Mouse (Mus musculus) megakaryocyte, adult 5-6 weeks (primary cell): ENCODE data around the gene Gtpbp3. TPM values are rescaled to one million over a fixed set of nuclear protein-coding genes. Genes with fewer than 3 reads are reported as not detected.
"Not testable (repeated sequence)": the region's sequence is repeated elsewhere in the genome, so short reads cannot be mapped to it uniquely, and the experiment has no call there.

ENCODE experiments used
- ATAC-seq: 2 replicates; pipeline ENCODE4 v1.8.0; 2016; ENCODE audit warnings: mild to moderate bottlenecking, inconsistent platforms; ENCODE audit not compliant: poor library complexity, severe bottlenecking
- total RNA-seq, 2 experiments: library from RNA; stranded (forward) in 1 of 2; stranded (reverse) in 1 of 2; fragments of 153-499, 151-499 nt in 1 of 2; fragments of 221-1000, 200-1000 nt in 1 of 2; gene quantifications; 2 replicates each; pipeline versions ENCODE4 v1.2.3 to v1.2.4; 2015 to 2017

The Gtpbp3 gene
- total RNA-seq, 2 experiments from 2014 or later = 3.7 to 12.1 TPM

DNA sequence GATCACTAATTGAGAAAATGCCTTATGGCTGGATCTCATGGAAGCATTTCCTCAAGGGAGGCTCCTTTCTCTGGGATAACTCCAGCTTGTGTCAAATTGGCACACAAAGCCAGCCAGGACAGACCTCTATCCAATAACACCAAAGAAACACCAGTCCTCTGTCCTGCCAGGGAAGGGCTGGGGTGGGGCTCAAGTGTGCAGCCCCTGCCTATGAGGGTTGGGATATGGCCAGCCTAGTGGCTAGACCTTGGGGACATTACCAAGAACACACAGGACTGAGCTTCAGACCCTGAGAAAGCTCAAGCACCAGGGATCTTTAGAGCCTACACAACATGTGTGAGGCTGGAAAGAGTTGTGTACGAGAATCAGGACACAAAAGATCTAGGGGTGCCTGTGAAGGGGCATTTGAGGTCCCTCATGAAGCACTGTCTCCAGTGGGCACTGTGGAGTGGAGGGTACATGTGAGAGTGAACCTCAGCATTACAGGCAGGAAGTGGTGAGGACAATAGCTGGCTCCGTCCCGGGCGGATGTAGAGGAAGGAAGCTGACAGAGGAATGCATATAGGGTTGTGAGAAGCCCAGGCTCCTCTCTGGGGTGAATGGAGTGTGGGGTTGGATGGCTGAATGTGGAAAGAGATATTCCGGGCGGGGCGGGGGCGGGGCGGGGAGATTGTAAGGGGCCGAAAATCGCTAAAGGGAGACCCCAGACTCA, 40.6 kb downstream of the Gtpbp3 start:
- ATAC-seq = peak; percentile 80

DNA sequence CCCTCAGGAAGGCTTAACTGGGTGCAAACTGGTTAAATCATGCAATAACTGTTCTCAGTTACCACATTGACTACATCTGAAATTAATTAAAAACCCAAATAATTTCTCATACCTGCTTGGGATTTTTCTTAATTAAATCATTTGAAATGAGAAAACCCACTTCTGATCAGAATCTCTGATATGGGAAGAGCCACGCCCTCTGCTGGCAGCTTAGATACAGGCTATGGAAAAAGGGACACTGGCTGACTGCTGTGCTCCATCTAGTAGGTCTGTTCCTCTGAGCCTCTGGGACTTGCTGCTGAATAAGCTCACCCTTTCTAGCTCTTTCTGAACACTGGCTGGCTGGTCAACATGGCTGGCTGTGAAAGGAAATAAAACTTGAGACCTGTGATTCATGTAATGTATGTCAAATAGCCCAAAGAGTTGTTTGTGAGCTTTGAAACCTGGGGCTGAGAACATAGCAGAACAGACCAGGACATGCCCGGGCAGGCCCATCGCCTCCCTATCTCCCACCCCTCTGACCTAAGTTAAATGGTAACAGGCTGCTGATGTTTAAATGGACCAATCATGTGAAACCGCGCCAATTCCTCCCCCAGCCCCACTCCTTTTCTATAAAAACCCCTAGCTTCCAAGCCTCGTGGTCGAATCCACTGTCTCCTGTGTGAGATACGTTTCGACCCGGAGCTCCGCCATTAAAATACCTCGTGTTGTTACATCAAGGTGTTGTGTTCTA, 43.0 kb downstream of the Gtpbp3 start:
- ATAC-seq = not testable (repeated sequence)

DNA sequence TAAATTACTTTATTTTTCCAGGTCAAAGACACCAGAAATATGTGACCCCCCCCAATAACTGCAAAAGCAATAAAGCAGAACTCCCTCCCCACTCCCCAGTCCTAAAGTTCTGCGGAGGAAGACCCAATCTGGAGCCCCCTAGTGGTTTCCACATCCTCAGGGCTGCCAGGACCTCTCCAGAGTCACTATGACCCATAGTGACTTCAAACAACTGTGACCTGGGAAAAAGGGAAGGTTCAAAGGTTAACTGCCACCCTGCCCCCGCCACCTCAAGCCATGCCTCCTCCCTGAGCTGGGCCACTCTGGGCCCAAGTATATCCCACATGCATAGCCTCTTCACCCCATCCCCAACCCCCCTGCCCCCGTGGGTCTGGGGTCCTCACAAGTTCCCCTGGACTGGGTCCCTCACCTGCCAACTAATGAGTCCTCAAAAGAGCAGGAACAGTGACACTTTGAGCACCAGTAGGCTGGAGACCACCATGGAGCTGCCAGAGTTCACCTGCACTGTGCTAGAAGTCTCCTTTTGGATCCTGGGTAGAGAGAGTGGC, 46.4 kb downstream of the Gtpbp3 start:
- ATAC-seq = no peak

DNA sequence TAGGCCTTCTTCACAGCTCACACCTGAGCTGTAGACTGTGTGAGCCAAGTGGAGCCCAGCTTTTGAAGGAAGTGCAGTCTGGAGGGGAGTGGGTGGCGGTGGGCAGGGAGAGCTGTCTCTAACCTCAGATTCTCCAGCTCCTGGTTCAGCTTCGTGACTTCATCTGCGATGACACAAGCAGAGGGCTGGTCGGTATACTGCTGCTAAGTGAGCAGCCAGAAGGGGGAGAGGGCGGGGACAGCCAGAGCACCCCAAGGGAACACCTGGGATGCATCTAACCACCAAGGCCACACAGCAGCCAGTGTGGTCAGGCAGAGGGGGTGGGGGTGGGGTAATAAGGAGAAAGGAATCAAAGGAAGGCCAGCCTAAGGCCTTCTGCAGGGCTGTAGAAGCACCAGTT, 47.8 kb downstream of the Gtpbp3 start:
- ATAC-seq = no peak

DNA sequence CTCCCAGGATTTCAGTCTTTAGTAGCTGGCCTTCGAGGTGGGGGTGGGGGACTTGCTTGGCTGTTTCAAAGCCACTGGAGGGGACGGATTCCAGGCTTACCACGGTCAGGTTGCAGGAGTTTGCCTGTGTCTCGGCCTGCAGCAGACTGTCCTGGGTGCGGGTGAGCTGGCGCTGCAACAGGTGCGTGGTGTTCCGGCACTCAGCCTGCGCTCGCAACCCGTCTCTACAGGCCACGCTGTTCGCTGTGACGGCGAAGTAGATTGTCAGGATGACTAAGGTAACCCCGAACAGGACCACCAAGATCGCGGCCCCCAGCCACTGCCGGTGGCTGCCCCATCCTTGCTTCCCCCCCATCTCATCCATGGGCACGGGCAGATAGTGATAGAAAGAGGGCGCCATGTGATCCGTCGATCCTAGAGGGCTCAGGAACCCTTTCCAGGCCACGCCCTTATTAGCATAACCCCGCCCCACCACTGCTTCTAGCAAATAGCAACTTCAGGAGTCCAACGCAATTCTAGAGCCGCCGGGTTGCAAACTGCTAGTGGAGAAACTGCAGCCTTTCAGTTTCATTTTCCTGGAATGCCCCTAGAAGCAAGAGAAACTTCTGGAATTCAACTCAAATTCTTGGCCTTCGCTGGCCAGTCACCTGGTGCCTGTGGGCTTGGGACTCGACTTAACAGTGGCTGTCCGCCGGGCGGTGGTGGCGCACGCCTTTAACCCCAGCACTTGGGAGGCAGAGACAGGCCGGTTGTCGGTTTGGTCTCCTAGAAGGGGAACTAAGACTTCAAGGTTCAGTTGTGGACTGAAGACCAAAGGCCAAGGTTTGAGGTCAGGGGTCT, 49.3 kb downstream of the Gtpbp3 start, which contains the start of gene Bst2:
Gene Bst2 (minus strand): TSS at position 429 of the 840 bp plus-strand sequence.
- peak; percentile 96 for ATAC-seq

DNA sequence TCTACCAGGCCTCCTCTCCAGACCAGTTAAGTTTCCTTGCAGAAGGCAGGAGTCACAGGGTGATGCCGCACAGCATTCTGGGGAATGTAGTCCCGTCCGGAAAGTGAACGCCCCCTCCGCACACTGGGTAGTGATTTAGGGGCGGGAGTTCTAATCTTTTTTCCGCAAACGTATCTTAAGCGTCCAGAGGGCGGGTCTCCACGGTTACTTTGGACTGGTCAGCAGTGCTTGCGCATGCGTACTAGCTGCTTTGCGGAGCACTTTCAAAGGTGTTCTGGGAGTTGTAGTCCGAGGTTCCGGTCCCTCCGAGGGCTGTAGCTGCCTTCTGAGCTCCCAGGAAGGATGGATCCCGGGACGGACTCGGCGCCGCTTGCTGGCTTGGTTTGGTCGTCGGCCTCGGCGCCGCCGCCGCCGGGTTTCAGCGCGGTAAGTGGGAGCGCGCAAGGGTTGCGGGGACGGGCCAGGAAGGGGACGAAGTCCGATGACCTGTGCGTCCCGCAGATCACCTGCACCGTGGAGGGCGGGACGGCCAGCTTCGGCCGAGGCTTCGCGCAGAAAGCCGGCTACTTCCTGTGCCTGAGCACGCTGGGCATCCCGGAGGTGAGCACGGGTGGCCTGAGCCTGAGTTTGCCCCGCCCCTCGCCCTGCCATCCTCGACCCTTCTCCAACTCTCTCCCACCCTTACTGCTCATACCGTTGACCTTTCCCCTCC, 54.9 kb downstream of the Gtpbp3 start, which contains the start of gene Mvb12a:
Gene Mvb12a (plus strand): TSS at position 291 of the 712 bp plus-strand sequence.
- ATAC-seq = peak; percentile 97

DNA sequence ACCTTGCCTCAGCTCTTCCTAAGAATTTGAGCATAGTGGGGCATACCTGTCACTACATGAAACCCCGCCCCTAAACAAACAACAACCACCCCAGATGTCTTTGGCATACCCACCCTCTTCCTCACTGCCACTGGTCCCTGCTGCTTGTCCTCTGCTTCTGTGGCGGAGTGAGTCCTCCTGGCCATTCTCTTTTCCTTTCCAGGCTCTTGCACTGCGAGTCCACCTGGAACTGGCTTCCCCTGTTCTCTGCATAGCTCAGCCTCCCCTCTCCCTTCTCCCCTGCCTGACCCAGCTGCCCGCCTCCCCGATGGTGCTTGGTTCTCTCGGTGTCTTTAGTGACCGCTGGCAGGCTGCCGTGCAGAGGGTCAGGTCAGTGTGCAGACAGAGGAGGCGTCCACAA, 55.9 kb downstream of the Gtpbp3 start:
- no peak for ATAC-seq

DNA sequence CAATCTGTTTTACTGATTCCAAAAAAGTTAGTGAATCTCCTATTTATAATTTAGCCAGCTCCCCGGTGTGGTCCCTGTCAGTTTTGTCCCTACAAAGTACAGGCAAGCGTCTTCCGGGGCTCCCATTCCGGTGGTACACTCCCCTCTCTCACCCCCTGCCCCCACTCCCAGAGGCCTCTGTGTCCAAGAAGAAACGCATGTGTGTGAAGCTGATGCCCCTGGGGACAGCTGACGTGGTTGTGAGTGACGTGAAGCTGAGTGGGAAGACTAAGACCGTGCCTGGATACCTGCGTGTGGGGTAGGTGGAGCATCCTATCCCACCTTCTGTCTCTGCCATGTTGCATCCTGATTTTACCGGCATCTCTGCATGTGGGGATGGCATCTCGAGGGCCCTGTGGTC, 57.1 kb downstream of the Gtpbp3 start:
- ATAC-seq = no peak

DNA sequence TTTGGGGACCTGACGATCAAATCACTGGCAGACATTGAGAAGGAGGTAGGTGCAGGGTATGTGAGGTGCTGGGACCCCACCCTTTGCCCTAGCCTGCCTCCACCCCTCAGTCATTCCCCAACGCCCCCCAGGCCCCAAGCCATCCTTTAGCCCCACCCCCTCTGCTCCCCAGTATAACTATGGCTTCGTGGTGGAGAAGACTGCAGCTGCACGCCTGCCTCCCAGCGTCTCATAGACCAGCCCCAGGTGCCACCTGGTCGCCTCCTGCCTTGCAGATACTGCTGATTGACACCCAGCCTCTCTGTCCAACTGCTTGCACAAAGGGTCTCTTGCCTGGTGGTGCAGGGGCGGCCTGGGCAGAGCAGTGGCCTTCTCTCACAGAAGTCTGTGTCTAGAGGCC, 59.7 kb downstream of the Gtpbp3 start:
- ATAC-seq = no peak

Other genes with a start within 250 kb of the Gtpbp3 start
- 57.1 and 60.8 TPM in 2 replicates for gene Myo9b, start 215.4 kb upstream of the Gtpbp3 start, total RNA-seq (2015)
- 61.7 and 71.4 TPM in 2 replicates for gene Myo9b, start 215.4 kb upstream of the Gtpbp3 start, total RNA-seq (2017)
- 39.5 and 46.9 TPM in 2 replicates for gene Haus8, start 215.2 kb upstream of the Gtpbp3 start, total RNA-seq (2015)
- 74.0 and 91.2 TPM in 2 replicates for gene Haus8, start 215.2 kb upstream of the Gtpbp3 start, total RNA-seq (2017)
- 124 and 135 TPM in 2 replicates for gene Use1, start 121.3 kb upstream of the Gtpbp3 start, total RNA-seq (2015)
- gene Use1, start 121.3 kb upstream of the Gtpbp3 start, total RNA-seq (2017) = 167 and 180 TPM in 2 replicates
- gene Ocel1, start 116.8 kb upstream of the Gtpbp3 start, total RNA-seq (2015) = 8.7 and 8.9 TPM in 2 replicates
- gene Ocel1, start 116.8 kb upstream of the Gtpbp3 start, total RNA-seq (2017) = 16.2 and 18.5 TPM in 2 replicates
- 8.2 and 13.8 TPM in 2 replicates for gene Nr2f6, start 106.1 kb upstream of the Gtpbp3 start, total RNA-seq (2015)
- gene Nr2f6, start 106.1 kb upstream of the Gtpbp3 start, total RNA-seq (2017) = 6.9 and 9.1 TPM in 2 replicates
- gene Ushbp1, start 92.3 kb upstream of the Gtpbp3 start, total RNA-seq (2015) = not detected in 2 replicates
- not detected in 2 replicates for gene Ushbp1, start 92.3 kb upstream of the Gtpbp3 start, total RNA-seq (2017)
- 62.0 and 66.6 TPM in 2 replicates for gene Babam1, start 91.2 kb upstream of the Gtpbp3 start, total RNA-seq (2015)
- gene Babam1, start 91.2 kb upstream of the Gtpbp3 start, total RNA-seq (2017) = 108 and 110 TPM in 2 replicates
- 14.4 TPM in 2 replicates for gene Ankle1, start 82.1 kb upstream of the Gtpbp3 start, total RNA-seq (2015)
- 13.5 and 16.1 TPM in 2 replicates for gene Ankle1, start 82.1 kb upstream of the Gtpbp3 start, total RNA-seq (2017)
- 2.4 and 3.1 TPM in 2 replicates for gene Abhd8, start 24.4 kb upstream of the Gtpbp3 start, total RNA-seq (2015)
- gene Abhd8, start 24.4 kb upstream of the Gtpbp3 start, total RNA-seq (2017) = 5.8 and 7.4 TPM in 2 replicates
- 31.6 and 40.1 TPM in 2 replicates for gene Mrpl34, start 23.1 kb upstream of the Gtpbp3 start, total RNA-seq (2015)
- gene Mrpl34, start 23.1 kb upstream of the Gtpbp3 start, total RNA-seq (2017) = 33.5 and 36.1 TPM in 2 replicates
- gene Dda1, start 18.9 kb upstream of the Gtpbp3 start, total RNA-seq (2015) = 39.1 and 44.0 TPM in 2 replicates
- gene Dda1, start 18.9 kb upstream of the Gtpbp3 start, total RNA-seq (2017) = 14.2 and 26.3 TPM in 2 replicates
- 0.47 and 1.5 TPM in 2 replicates for gene Ano8, start 2.1 kb upstream of the Gtpbp3 start, total RNA-seq (2015)
- 3.0 and 4.2 TPM in 2 replicates for gene Ano8, start 2.1 kb upstream of the Gtpbp3 start, total RNA-seq (2017)
- gene Plvap, start 23.6 kb downstream of the Gtpbp3 start, total RNA-seq (2015) = 0.11 and 0.25 TPM in 2 replicates
- gene Plvap, start 23.6 kb downstream of the Gtpbp3 start, total RNA-seq (2017) = 0.22 and 0.28 TPM in 2 replicates
- gene Ccdc194, start 37.6 kb downstream of the Gtpbp3 start, total RNA-seq (2015) = not detected in 2 replicates
- gene Ccdc194, start 37.6 kb downstream of the Gtpbp3 start, total RNA-seq (2017) = not detected in 2 replicates
- 19.6 and 23.1 TPM in 2 replicates for gene Bst2, start 49.4 kb downstream of the Gtpbp3 start, total RNA-seq (2015)
- gene Bst2, start 49.4 kb downstream of the Gtpbp3 start, total RNA-seq (2017) = 91.4 and 111 TPM in 2 replicates
- 47.1 and 48.5 TPM in 2 replicates for gene Mvb12a, start 54.8 kb downstream of the Gtpbp3 start, total RNA-seq (2015)
- gene Mvb12a, start 54.8 kb downstream of the Gtpbp3 start, total RNA-seq (2017) = 42.8 and 68.8 TPM in 2 replicates
- gene Tmem221, start 70.8 kb downstream of the Gtpbp3 start, total RNA-seq (2015) = 1.7 and 1.8 TPM in 2 replicates
- gene Tmem221, start 70.8 kb downstream of the Gtpbp3 start, total RNA-seq (2017) = 0.57 and 0.99 TPM in 2 replicates
- gene Nxnl1, start 78.5 kb downstream of the Gtpbp3 start, total RNA-seq (2015) = not detected in 2 replicates
- gene Nxnl1, start 78.5 kb downstream of the Gtpbp3 start, total RNA-seq (2017) = 0.11 TPM in 1 of 2 replicates, not detected in the other
- 1.5 and 2.0 TPM in 2 replicates for gene Slc27a1, start 80.8 kb downstream of the Gtpbp3 start, total RNA-seq (2015)
- gene Slc27a1, start 80.8 kb downstream of the Gtpbp3 start, total RNA-seq (2017) = 2.8 and 3.9 TPM in 2 replicates
- gene Pgls, start 104.1 kb downstream of the Gtpbp3 start, total RNA-seq (2015) = 65.1 and 73.6 TPM in 2 replicates
- gene Pgls, start 104.1 kb downstream of the Gtpbp3 start, total RNA-seq (2017) = 50.5 and 78.3 TPM in 2 replicates
- gene Fam129c, start 109.5 kb downstream of the Gtpbp3 start, total RNA-seq (2015) = 4.6 and 4.8 TPM in 2 replicates
- 3.6 and 8.6 TPM in 2 replicates for gene Fam129c, start 109.5 kb downstream of the Gtpbp3 start, total RNA-seq (2017)
- gene Colgalt1, start 122.9 kb downstream of the Gtpbp3 start, total RNA-seq (2015) = 46.8 and 51.2 TPM in 2 replicates
- gene Colgalt1, start 122.9 kb downstream of the Gtpbp3 start, total RNA-seq (2017) = 54.8 and 56.8 TPM in 2 replicates
- gene Unc13a, start 183.7 kb downstream of the Gtpbp3 start, total RNA-seq (2015) = 0.11 TPM in 1 of 2 replicates, not detected in the other
- gene Unc13a, start 183.7 kb downstream of the Gtpbp3 start, total RNA-seq (2017) = 1.1 TPM in 1 of 2 replicates, not detected in the other
- gene Jak3, start 188.2 kb downstream of the Gtpbp3 start, total RNA-seq (2015) = 4.8 and 5.0 TPM in 2 replicates
- gene Jak3, start 188.2 kb downstream of the Gtpbp3 start, total RNA-seq (2017) = 2.6 and 5.2 TPM in 2 replicates
- 2.9 and 4.2 TPM in 2 replicates for gene Insl3, start 201.1 kb downstream of the Gtpbp3 start, total RNA-seq (2015)
- 1.1 and 2.4 TPM in 2 replicates for gene Insl3, start 201.1 kb downstream of the Gtpbp3 start, total RNA-seq (2017)
- 0.36 and 0.89 TPM in 2 replicates for gene B3gnt3, start 213.7 kb downstream of the Gtpbp3 start, total RNA-seq (2015)
- 0.18 TPM in 1 of 2 replicates, not detected in the other for gene B3gnt3, start 213.7 kb downstream of the Gtpbp3 start, total RNA-seq (2017)
- gene Fcho1, start 237.6 kb downstream of the Gtpbp3 start, total RNA-seq (2015) = 28.4 and 30.9 TPM in 2 replicates
- 39.6 and 41.2 TPM in 2 replicates for gene Fcho1, start 237.6 kb downstream of the Gtpbp3 start, total RNA-seq (2017)